Mouse (Mus musculus) midbrain, embryonic 16.5 days (tissue): Measurements from ENCODE around the gene Neu2. TPM values are rescaled to one million over a fixed set of nuclear protein-coding genes. Genes with fewer than 3 reads are reported as not detected.

ENCODE experiments used
- ATAC-seq: fragments of 200-750 bp; cut with Nextera tagmentation; 2 replicates; pipeline ENCODE4 v1.8.0; 2017; ENCODE audit warnings: moderate TSS enrichment
- H3K27ac ChIP-seq: fragments of 300-500 bp; sonication (generic); 2 replicates; pipeline ENCODE4 v1.5.1; 2014; ENCODE audit warnings: mild to moderate bottlenecking, low read length, mixed read lengths
- H3K27me3 ChIP-seq: fragments of 300-500 bp; sonication (generic); 2 replicates; pipeline ENCODE4 v1.6.1; 2014; ENCODE audit warnings: low read depth, low read length, mixed read lengths; ENCODE audit not compliant: control insufficient read depth, insufficient read depth
- H3K36me3 ChIP-seq: fragments of 300-500 bp; sonication (generic); 2 replicates; pipeline ENCODE4 v1.6.1; 2014; ENCODE audit warnings: mild to moderate bottlenecking, low read length, moderate library complexity, mixed read lengths; ENCODE audit not compliant: control insufficient read depth, insufficient read depth
- H3K4me1 ChIP-seq: fragments of 300-500 bp; sonication (generic); 2 replicates; pipeline ENCODE4 v1.6.1; 2014; ENCODE audit warnings: mild to moderate bottlenecking, low read length, mixed read lengths; ENCODE audit not compliant: control insufficient read depth, insufficient read depth
- H3K4me2 ChIP-seq: fragments of 300-500 bp; sonication (generic); 2 replicates; pipeline ENCODE4 v1.6.1; 2014; ENCODE audit warnings: mild to moderate bottlenecking, low read length, mixed read lengths
- H3K4me3 ChIP-seq: fragments of 300-500 bp; sonication (generic); 2 replicates; pipeline ENCODE4 v1.5.1; 2014; ENCODE audit warnings: low read depth, mild to moderate bottlenecking, low read length, moderate library complexity, mixed read lengths
- H3K9ac ChIP-seq: fragments of 300-500 bp; sonication (generic); 2 replicates; pipeline ENCODE4 v1.6.1; 2014; ENCODE audit warnings: low read depth, low read length, mixed read lengths
- H3K9me3 ChIP-seq: fragments of 300-500 bp; sonication (generic); replicated peaks from 2 replicates; pipeline ENCODE4 v1.6.1; 2014; ENCODE audit warnings: mild to moderate bottlenecking, low read length, mixed read lengths; ENCODE audit not compliant: control insufficient read depth, poor library complexity, severe bottlenecking
- WGBS: fragments of 180-500 bp; shearing (Covaris S2); extraction: QIAGEN DNeasy Blood & Tissue Kit; methylation state at CpG from one replicate; pipeline ENCODE4 v1.1.7; 2014; 5-methylcytosine and 5-hydroxymethylcytosine counted together
- polyA plus RNA-seq: library from polyadenylated mRNA; unstranded; fragments of >200 nt; fragmentation: Nextera tagmentation; extraction: Ambion mirVana; gene quantifications from 2 replicates; pipeline ENCODE4 v1.2.1, GENCODE M21; 2015

Gene Neu2
- polyA plus RNA-seq, 1 experiment from 2014 or later = 0.90 TPM

GRCm38 (mm10) chr1:87565760-87566159, 56.1 kb downstream of the Neu2 start:
- H3K27me3 ChIP-seq = 0 out of 2 replicates have a peak, but pooled peaks cover 2% of the 10 kb centered on the region
- ATAC-seq = no peak
- 94% methylated on average over 8 of the region's 8 CpGs for WGBS

GRCm38 (mm10) chr1:87568398-87568797, 58.7 kb downstream of the Neu2 start:
- Histone ChIP-seq H3K4me1 (no peaks in the 10 kb centered on the region), H3K27ac (no peak overlapping the region), H3K9me3 (no peaks in the 10 kb centered on the region), H3K9ac (no peak overlapping the region), H3K36me3 (no peaks in the 10 kb centered on the region), H3K4me3 (no peak overlapping the region), H3K27me3 (0 out of 2 replicates have a peak, but pooled peaks cover 2% of the 10 kb centered on the region), H3K4me2 (no peak overlapping the region)
- ATAC-seq = no peak
- 50% methylated on average over 6 of the region's 6 CpGs for WGBS

More at GRCm38 (mm10) chr1:87565760-87566159, 56.1 kb downstream of the Neu2 start:
- Histone ChIP-seq H3K4me1 (no peaks in the 10 kb centered on the region), H3K4me2 (no peak overlapping the region), H3K9me3 (no peaks in the 10 kb centered on the region), H3K4me3 (no peak overlapping the region), H3K9ac (no peak overlapping the region), H3K36me3 (no peaks in the 10 kb centered on the region), H3K27ac (no peak overlapping the region)

- H3K27ac ChIP-seq = no peak overlapping the region
- no peaks in the 10 kb centered on the region for H3K27me3 ChIP-seq
- H3K4me2 ChIP-seq = no peak overlapping the region
- no peak for ATAC-seq
- H3K9ac ChIP-seq = no peak overlapping the region
- no peaks in the 10 kb centered on the region for H3K9me3 ChIP-seq
- H3K36me3 ChIP-seq = no peaks in the 10 kb centered on the region
- H3K4me3 ChIP-seq = no peak overlapping the region
- H3K4me1 ChIP-seq = peaks cover 12% of the 10 kb centered on the region; the same call in 1 of the 2 replicates
- 80% methylated on average over 5 of the region's 5 CpGs for WGBS
These were observed 63.6 kb downstream of the Neu2 start for GRCm38 (mm10) chr1:87573261-87573660.

GRCm38 (mm10) chr1:87573800-87574215, 64.1 kb downstream of the Neu2 start, which contains the start of gene Ngef:
TSS of gene Ngef (minus strand) at chr1:87573870.
- H3K9ac ChIP-seq = no peak within 1 kb of the TSS
- no peaks in the 10 kb centered on the region for H3K9me3 ChIP-seq
- peak; percentile 7; the same call in 1 of the 2 replicates for ATAC-seq
- no peaks in the 10 kb centered on the region for H3K27me3 ChIP-seq
- no peaks in the 10 kb centered on the region for H3K36me3 ChIP-seq
- WGBS = 81% methylated on average over 6 of the region's 6 CpGs
- peaks cover 12% of the 10 kb centered on the region; the same call in 1 of the 2 replicates for H3K4me1 ChIP-seq
- H3K4me3 ChIP-seq = no peak within 1 kb of the TSS
- H3K4me2 ChIP-seq = no peak within 1 kb of the TSS
- no peak within 1 kb of the TSS for H3K27ac ChIP-seq

GRCm38 (mm10) chr1:87574353-87574752, 64.7 kb downstream of the Neu2 start:
- WGBS = 23% methylated on average over 6 of the region's 6 CpGs
- peak; percentile 94 for ATAC-seq
- no peak overlapping the region for H3K27ac ChIP-seq

GRCm38 (mm10) chr1:87574785-87575184, 65.1 kb downstream of the Neu2 start:
- Histone ChIP-seq H3K9ac (no peak overlapping the region), H3K27me3 (no peaks in the 10 kb centered on the region), H3K9me3 (no peaks in the 10 kb centered on the region), H3K27ac (peak overlapping the region; percentile 26; the same call in 1 of the 2 replicates), H3K4me3 (no peak overlapping the region), H3K4me1 (peaks cover 12% of the 10 kb centered on the region; the same call in 1 of the 2 replicates), H3K36me3 (no peaks in the 10 kb centered on the region), H3K4me2 (no peak overlapping the region)
- peak; percentile 90 for ATAC-seq
- WGBS = 46% methylated on average over 7 of the region's 7 CpGs

More at GRCm38 (mm10) chr1:87574353-87574752, 64.7 kb downstream of the Neu2 start:
- no peaks in the 10 kb centered on the region for H3K9me3 ChIP-seq
- no peaks in the 10 kb centered on the region for H3K27me3 ChIP-seq
- H3K4me1 ChIP-seq = peaks cover 12% of the 10 kb centered on the region; the same call in 1 of the 2 replicates
- H3K4me3 ChIP-seq = no peak overlapping the region
- H3K9ac ChIP-seq = no peak overlapping the region
- no peaks in the 10 kb centered on the region for H3K36me3 ChIP-seq
- no peak overlapping the region for H3K4me2 ChIP-seq

GRCm38 (mm10) chr1:87578965-87579364, 69.3 kb downstream of the Neu2 start:
- ATAC-seq = no peak
- H3K27me3 ChIP-seq = no peaks in the 10 kb centered on the region
- WGBS = 86% methylated on average over 6 of the region's 6 CpGs
- H3K9ac ChIP-seq = no peak overlapping the region
- H3K36me3 ChIP-seq = no peaks in the 10 kb centered on the region
- no peak overlapping the region for H3K27ac ChIP-seq
- no peak overlapping the region for H3K4me3 ChIP-seq
- peaks cover 14% of the 10 kb centered on the region; the same call in 1 of the 2 replicates for H3K4me1 ChIP-seq
- H3K4me2 ChIP-seq = no peak overlapping the region
- no peaks in the 10 kb centered on the region for H3K9me3 ChIP-seq

GRCm38 (mm10) chr1:87580824-87581223, 71.1 kb downstream of the Neu2 start:
- 6% methylated on average over 3 of the region's 3 CpGs for WGBS
- peak overlapping the region; percentile 26; the same call in 1 of the 2 replicates for H3K9ac ChIP-seq
- ATAC-seq = peak; percentile 72; the same call in 1 of the 2 replicates

GRCm38 (mm10) chr1:87589162-87589561, 79.5 kb downstream of the Neu2 start:
- Histone ChIP-seq H3K9me3 (no peaks in the 10 kb centered on the region), H3K27ac (no peak overlapping the region), H3K4me3 (no peak overlapping the region), H3K9ac (no peak overlapping the region), H3K36me3 (no peaks in the 10 kb centered on the region), H3K27me3 (no peaks in the 10 kb centered on the region), H3K4me2 (no peak overlapping the region), H3K4me1 (no peaks in the 10 kb centered on the region)
- 88% methylated on average over 7 of the region's 7 CpGs for WGBS
- no peak for ATAC-seq

More at GRCm38 (mm10) chr1:87580824-87581223, 71.1 kb downstream of the Neu2 start:
- H3K27me3 ChIP-seq = no peaks in the 10 kb centered on the region
- no peaks in the 10 kb centered on the region for H3K36me3 ChIP-seq
- H3K4me2 ChIP-seq = no peak overlapping the region
- H3K9me3 ChIP-seq = no peaks in the 10 kb centered on the region
- H3K27ac ChIP-seq = no peak overlapping the region
- H3K4me1 ChIP-seq = peaks cover 4% of the 10 kb centered on the region; the same call in 1 of the 2 replicates
- H3K4me3 ChIP-seq = no peak overlapping the region
